Mouse (Mus musculus): Measurements from ENCODE around the gene Fbxw9. TPM values are rescaled to one million over a fixed set of nuclear protein-coding genes. Genes with fewer than 3 reads are reported as not detected.

Fbxw9 gene
- 4.4 and 4.9 TPM in 2 replicates for total RNA-seq (2015)
- 3.2 and 3.5 TPM in 2 replicates for total RNA-seq (2017)

- peak; percentile 94 for ATAC-seq (replicated peaks; ENCODE audit: poor library complexity)
Measured at GRCm38 (mm10) chr8:85059879-85060616, at the start of gene Fbxw9. Fbxw9 (plus strand) TSS chr8:85060055.

- peak; percentile 49 for ATAC-seq (replicated peaks; ENCODE audit: poor library complexity)
Measured at GRCm38 (mm10) chr8:85011242-85011641, 48.6 kb upstream of the Fbxw9 start.

GRCm38 (mm10) chr8:85013230-85013840 lies 46.5 kb upstream of the Fbxw9 start:
- peak; percentile 98 for ATAC-seq (replicated peaks; ENCODE audit: poor library complexity)

- ATAC-seq (replicated peaks; ENCODE audit: poor library complexity) = no peak
Measured at GRCm38 (mm10) chr8:85014431-85014830, 45.4 kb upstream of the Fbxw9 start, which contains the start of gene Best2. Best2 (minus strand) TSS chr8:85014531.

- ATAC-seq (replicated peaks; ENCODE audit: poor library complexity) = no peak
Measured at GRCm38 (mm10) chr8:85016724-85017123, 43.1 kb upstream of the Fbxw9 start.

GRCm38 (mm10) chr8:85017209-85017608 lies 42.6 kb upstream of the Fbxw9 start:
- ATAC-seq (replicated peaks; ENCODE audit: poor library complexity) = no peak

GRCm38 (mm10) chr8:85021514-85022055 lies 38.3 kb upstream of the Fbxw9 start:
- ATAC-seq (replicated peaks; ENCODE audit: poor library complexity) = no peak

GRCm38 (mm10) chr8:85023846-85024245 lies 36.0 kb upstream of the Fbxw9 start:
- no peak for ATAC-seq (replicated peaks; ENCODE audit: poor library complexity)

GRCm38 (mm10) chr8:85025098-85025932 lies 34.5 kb upstream of the Fbxw9 start, which contains the start of gene Asna1:
Asna1 (minus strand) TSS chr8:85025281.
- peak; percentile 87 for ATAC-seq (replicated peaks; ENCODE audit: poor library complexity)

- ATAC-seq (replicated peaks; ENCODE audit: poor library complexity) = peak; percentile 84
Measured at GRCm38 (mm10) chr8:85026670-85027515, 33.0 kb upstream of the Fbxw9 start, which contains the start of gene Trir. Trir (plus strand) TSS chr8:85026823.

GRCm38 (mm10) chr8:85027516-85027855 lies 32.4 kb upstream of the Fbxw9 start:
- no peak for ATAC-seq (replicated peaks; ENCODE audit: poor library complexity)

GRCm38 (mm10) chr8:85027922-85028321 lies 31.9 kb upstream of the Fbxw9 start:
- no peak for ATAC-seq (replicated peaks; ENCODE audit: poor library complexity)

- ATAC-seq (replicated peaks; ENCODE audit: poor library complexity) = no peak
Measured at GRCm38 (mm10) chr8:85029271-85029670, 30.6 kb upstream of the Fbxw9 start.

- no peak for ATAC-seq (replicated peaks; ENCODE audit: poor library complexity)
Measured at GRCm38 (mm10) chr8:85032622-85033311, 27.1 kb upstream of the Fbxw9 start.

- ATAC-seq (replicated peaks; ENCODE audit: poor library complexity) = no peak
Measured at GRCm38 (mm10) chr8:85033867-85034266, 26.0 kb upstream of the Fbxw9 start.

- peak; percentile 26 for ATAC-seq (replicated peaks; ENCODE audit: poor library complexity)
Measured at GRCm38 (mm10) chr8:85034764-85035163, 25.1 kb upstream of the Fbxw9 start.

GRCm38 (mm10) chr8:85035165-85035727 lies 24.6 kb upstream of the Fbxw9 start:
- no peak for ATAC-seq (replicated peaks; ENCODE audit: poor library complexity)

- no peak for ATAC-seq (replicated peaks; ENCODE audit: poor library complexity)
Measured at GRCm38 (mm10) chr8:85035728-85036310, 24.0 kb upstream of the Fbxw9 start.

GRCm38 (mm10) chr8:85036381-85036717 lies 23.5 kb upstream of the Fbxw9 start:
- ATAC-seq (replicated peaks; ENCODE audit: poor library complexity) = peak; percentile 15; the same call in 1 of the 2 replicates
